Mouse (Mus musculus) midbrain, embryonic 14.5 days (tissue): ENCODE measurements around the gene Ezh1. TPM values are rescaled to one million over a fixed set of nuclear protein-coding genes. Genes with fewer than 3 reads are reported as not detected.

Experiments
- ATAC-seq: fragments of 200-750 bp; cut with Nextera tagmentation; 2 replicates; pipeline ENCODE4 v1.8.0; 2017; ENCODE audit warnings: moderate number of reproducible peaks, moderate library complexity; ENCODE audit not compliant: low FRiP score, low TSS enrichment
- DNase-seq: peaks from one replicate; pipeline ENCODE4 v3.0.0-alpha.2; 2015
- H3K27ac ChIP-seq: fragments of 300-500 bp; sonication (generic); replicated peaks from 2 replicates; pipeline ENCODE4 v1.5.1; 2014; ENCODE audit warnings: mild to moderate bottlenecking, low read depth, low read length, moderate library complexity
- H3K27me3 ChIP-seq: fragments of 300-500 bp; sonication (generic); 2 replicates; pipeline ENCODE4 v1.6.1; 2014; ENCODE audit warnings: low read length, control low read depth, mixed read lengths; ENCODE audit not compliant: control insufficient read depth, insufficient read depth
- H3K36me3 ChIP-seq: fragments of 300-500 bp; sonication (generic); 2 replicates; pipeline ENCODE4 v1.6.1; 2014; ENCODE audit warnings: low read length, control low read depth; ENCODE audit not compliant: control insufficient read depth, insufficient read depth
- H3K4me1 ChIP-seq: fragments of 300-500 bp; sonication (generic); 2 replicates; pipeline ENCODE4 v1.6.1; 2014; ENCODE audit warnings: mild to moderate bottlenecking, antibody characterized with exemption, low read length, control low read depth; ENCODE audit not compliant: control insufficient read depth, insufficient read depth
- H3K4me2 ChIP-seq: fragments of 300-500 bp; sonication (generic); 2 replicates; pipeline ENCODE4 v1.6.1; 2014; ENCODE audit warnings: mild to moderate bottlenecking, low read length, moderate library complexity
- H3K4me3 ChIP-seq: fragments of 300-500 bp; sonication (generic); replicated peaks from 2 replicates; pipeline ENCODE4 v1.5.1; 2014; ENCODE audit warnings: low read depth, low read length
- H3K9ac ChIP-seq: fragments of 300-500 bp; sonication (generic); replicated peaks from 2 replicates; pipeline ENCODE4 v1.6.1; 2014; ENCODE audit warnings: mild to moderate bottlenecking, low read length, moderate library complexity
- H3K9me3 ChIP-seq: fragments of 300-500 bp; sonication (generic); 2 replicates; pipeline ENCODE4 v1.6.1; 2016; ENCODE audit warnings: low read length, control low read depth, mixed read lengths; ENCODE audit not compliant: control insufficient read depth
- WGBS: fragments of 180-500 bp; shearing (Covaris S2); extraction: QIAGEN DNeasy Blood & Tissue Kit; methylation state at CpG from one replicate; pipeline ENCODE4 v1.1.7; 2014; 5-methylcytosine and 5-hydroxymethylcytosine counted together
- polyA plus RNA-seq: library from polyadenylated mRNA; unstranded; fragments of >200 nt; fragmentation: Nextera tagmentation; extraction: Ambion mirVana; gene quantifications from 2 replicates; pipeline ENCODE4 v1.2.1, GENCODE M21; 2014

Gene Ezh1
- polyA plus RNA-seq, 1 experiment from 2014 or later: 25.1 TPM

- ATAC-seq (no peak), DNase-seq (no peak)
- Histone ChIP-seq H3K9me3 (no peaks in the 10 kb centered on the region), H3K4me3 (no peak overlapping the region), H3K4me2 (no peak overlapping the region), H3K36me3 (no peaks in the 10 kb centered on the region), H3K9ac (no peak overlapping the region), H3K4me1 (no peaks in the 10 kb centered on the region), H3K27me3 (no peaks in the 10 kb centered on the region), H3K27ac (no peak overlapping the region)
These were observed 9.2 kb upstream of the Ezh1 start for GRCm38 (mm10) chr11:101235429-101235828.

- H3K4me2 ChIP-seq: no peak overlapping the region
- DNase-seq (no peak), ATAC-seq (no peak)
- no peak overlapping the region for H3K27ac ChIP-seq
- no peaks in the 10 kb centered on the region for H3K9me3 ChIP-seq
- no peaks in the 10 kb centered on the region for H3K36me3 ChIP-seq
- no peak overlapping the region for H3K9ac ChIP-seq
- H3K4me3 ChIP-seq: no peak overlapping the region
- no peaks in the 10 kb centered on the region for H3K4me1 ChIP-seq
- no peaks in the 10 kb centered on the region for H3K27me3 ChIP-seq
These were observed 7.9 kb upstream of the Ezh1 start for GRCm38 (mm10) chr11:101234124-101234523.

GRCm38 (mm10) chr11:101233240-101233639 lies 7.0 kb upstream of the Ezh1 start:
- no peak overlapping the region for H3K9ac ChIP-seq
- H3K4me2 ChIP-seq: no peak overlapping the region
- WGBS: 96% methylated on average over 1 of the region's 1 CpGs
- no peaks in the 10 kb centered on the region for H3K36me3 ChIP-seq
- DNase-seq (no peak), ATAC-seq (no peak)
- no peaks in the 10 kb centered on the region for H3K27me3 ChIP-seq
- no peaks in the 10 kb centered on the region for H3K9me3 ChIP-seq
- no peak overlapping the region for H3K4me3 ChIP-seq
- no peak overlapping the region for H3K27ac ChIP-seq
- no peaks in the 10 kb centered on the region for H3K4me1 ChIP-seq

GRCm38 (mm10) chr11:101232010-101232839 lies 6.0 kb upstream of the Ezh1 start:
- Histone ChIP-seq H3K9me3 (no peaks in the 10 kb centered on the region), H3K9ac (no peak overlapping the region), H3K4me1 (no peaks in the 10 kb centered on the region), H3K4me3 (no peak overlapping the region), H3K4me2 (no peak overlapping the region), H3K36me3 (no peaks in the 10 kb centered on the region), H3K27ac (no peak overlapping the region), H3K27me3 (no peaks in the 10 kb centered on the region)
- ATAC-seq (no peak), DNase-seq (no peak)
- 60% methylated on average over 6 of the region's 6 CpGs for WGBS

GRCm38 (mm10) chr11:101230991-101231871 lies 5.0 kb upstream of the Ezh1 start:
- H3K36me3 ChIP-seq: no peaks in the 10 kb centered on the region
- ATAC-seq (no peak), DNase-seq (no peak)
- no peak overlapping the region for H3K4me3 ChIP-seq
- H3K27ac ChIP-seq: 0 out of 2 replicates have a peak overlapping the region, but pooled peaks have one; percentile 20
- no peaks in the 10 kb centered on the region for H3K27me3 ChIP-seq
- H3K4me2 ChIP-seq: no peak overlapping the region
- WGBS: 13% methylated on average over 18 of the region's 18 CpGs
- no peaks in the 10 kb centered on the region for H3K4me1 ChIP-seq
- H3K9ac ChIP-seq: no peak overlapping the region
- H3K9me3 ChIP-seq: no peaks in the 10 kb centered on the region

- WGBS: 16% methylated on average over 5 of the region's 5 CpGs
- Histone ChIP-seq H3K9ac (no peak overlapping the region), H3K4me1 (no peaks in the 10 kb centered on the region), H3K4me3 (no peak overlapping the region), H3K27ac (no peak overlapping the region), H3K36me3 (no peaks in the 10 kb centered on the region), H3K27me3 (no peaks in the 10 kb centered on the region), H3K9me3 (no peaks in the 10 kb centered on the region), H3K4me2 (no peak overlapping the region)
- DNase-seq (no peak), ATAC-seq (no peak)
These were observed 4.3 kb upstream of the Ezh1 start for GRCm38 (mm10) chr11:101230526-101230925.

GRCm38 (mm10) chr11:101230061-101230511 lies 3.8 kb upstream of the Ezh1 start:
- 39% methylated on average over 2 of the region's 2 CpGs for WGBS
- Histone ChIP-seq H3K27ac (no peak overlapping the region), H3K4me1 (no peaks in the 10 kb centered on the region), H3K27me3 (no peaks in the 10 kb centered on the region), H3K4me2 (no peak overlapping the region), H3K36me3 (no peaks in the 10 kb centered on the region), H3K4me3 (no peak overlapping the region), H3K9ac (no peak overlapping the region), H3K9me3 (no peaks in the 10 kb centered on the region)
- no peak for ATAC-seq
- no peak for DNase-seq

- WGBS: 24% methylated on average over 8 of the region's 8 CpGs
- no peaks in the 10 kb centered on the region for H3K27me3 ChIP-seq
These were observed 3.2 kb upstream of the Ezh1 start for GRCm38 (mm10) chr11:101229361-101229900.

More at GRCm38 (mm10) chr11:101229361-101229900, 3.2 kb upstream of the Ezh1 start:
- Histone ChIP-seq H3K4me2 (no peak overlapping the region), H3K4me3 (no peak overlapping the region), H3K9ac (no peak overlapping the region), H3K36me3 (no peaks in the 10 kb centered on the region), H3K4me1 (no peaks in the 10 kb centered on the region), H3K27ac (no peak overlapping the region), H3K9me3 (no peaks in the 10 kb centered on the region)
- ATAC-seq: no peak
- DNase-seq: no peak
